Mouse (Mus musculus): ENCODE results near the gene Mad1l1.

- TF ChIP-seq CEBPB (IDR thresholded peaks at IDR 0.05; ENCODE audit: low read depth) (no peak), CTCF (IDR thresholded peaks at IDR 0.05; ENCODE audit: control insufficient read depth, insufficient read depth, insufficient read length) (no peak), USF1 (IDR thresholded peaks at IDR 0.05; ENCODE audit: low read depth) (no peak)
Observed at GRCm38 (mm10) chr5:140324058-140324457, 2.7 kb upstream of the Mad1l1 start.

Data from C2C12 (cell line).